Mouse (Mus musculus) brain, adult 10 weeks (tissue): ENCODE data around the gene Pnpla3. TPM values are rescaled to one million over a fixed set of nuclear protein-coding genes. Genes with fewer than 3 reads are reported as not detected.

ENCODE experiments used
- polyA plus RNA-seq: library from polyadenylated mRNA; stranded (reverse); fragments of 350-450 nt; fragmentation: Illumina TruSeq; extraction: RNeasy Lipid Tissue Mini Kit (QIAGEN cat#74804); gene quantifications from one replicate; pipeline ENCODE4 v1.2.3, GENCODE M21; 2015; ENCODE audit warnings: low read depth, low replicate concordance

Gene Pnpla3
- 6.8 TPM for polyA plus RNA-seq

DNA sequence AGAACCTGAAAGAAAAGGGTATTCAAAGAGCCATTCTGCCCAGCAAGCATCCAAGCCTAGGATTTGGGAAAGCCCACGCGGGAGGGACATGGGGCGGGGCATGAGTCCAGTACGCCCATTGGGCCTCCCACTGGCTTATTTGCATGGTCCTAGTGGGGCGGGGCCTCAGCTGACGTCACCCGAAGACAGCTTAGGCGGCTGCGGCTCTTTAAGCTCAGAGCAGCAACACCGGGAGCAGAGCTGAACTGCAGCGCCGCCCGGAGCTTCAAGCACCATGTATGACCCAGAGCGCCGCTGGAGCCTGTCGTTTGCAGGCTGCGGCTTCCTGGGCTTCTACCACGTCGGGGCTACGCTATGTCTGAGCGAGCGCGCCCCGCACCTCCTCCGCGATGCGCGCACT is at the start of gene Pnpla3:
Gene Pnpla3 (plus strand): TSS at position 238 of the 400 bp plus-strand sequence.

GRCm38 (mm10) chr15:84123075-84123474 is 44.6 kb upstream of the Pnpla3 start, which contains the start of gene Pnpla5:
Gene Pnpla5 (minus strand): TSS chr15:84123175.

DNA sequence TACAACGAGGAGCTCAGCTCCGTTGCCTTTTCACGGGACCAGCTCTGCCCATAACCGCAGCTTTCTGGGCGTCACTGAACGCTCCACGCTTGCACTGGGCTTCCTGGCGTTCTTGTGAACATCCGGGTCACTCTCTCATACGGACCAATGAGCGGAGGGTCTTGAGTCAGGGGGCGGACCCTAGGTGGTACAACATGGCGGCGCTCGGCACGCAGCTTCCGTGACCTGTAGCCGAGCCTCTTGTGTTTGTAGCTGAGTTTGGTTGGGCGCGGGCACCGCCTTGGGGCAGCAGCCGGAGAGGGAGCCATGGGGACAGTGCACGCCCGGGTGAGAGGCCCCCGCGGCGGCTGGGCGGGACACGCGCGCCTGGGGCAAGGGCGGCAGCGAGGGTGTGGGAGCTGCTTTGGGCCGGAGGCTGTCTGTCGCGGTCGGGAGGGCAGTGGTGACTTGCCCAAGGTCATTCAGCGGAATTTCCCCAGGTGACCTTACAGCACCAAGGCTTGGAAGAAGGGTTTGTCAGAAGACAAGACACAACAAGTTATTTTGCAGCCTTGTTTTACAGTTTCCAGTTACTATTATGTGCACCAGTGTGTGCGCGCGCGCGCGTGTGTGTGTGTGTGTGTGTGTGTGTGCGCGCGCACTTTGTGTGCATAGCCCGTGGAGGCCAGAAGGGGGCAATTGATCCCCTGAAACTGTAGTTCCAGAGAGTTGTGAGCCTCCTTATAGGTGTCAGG is 24.6 kb downstream of the Pnpla3 start, which contains the start of gene Samm50:
Gene Samm50 (plus strand): TSS at position 184 of the 734 bp plus-strand sequence.

DNA sequence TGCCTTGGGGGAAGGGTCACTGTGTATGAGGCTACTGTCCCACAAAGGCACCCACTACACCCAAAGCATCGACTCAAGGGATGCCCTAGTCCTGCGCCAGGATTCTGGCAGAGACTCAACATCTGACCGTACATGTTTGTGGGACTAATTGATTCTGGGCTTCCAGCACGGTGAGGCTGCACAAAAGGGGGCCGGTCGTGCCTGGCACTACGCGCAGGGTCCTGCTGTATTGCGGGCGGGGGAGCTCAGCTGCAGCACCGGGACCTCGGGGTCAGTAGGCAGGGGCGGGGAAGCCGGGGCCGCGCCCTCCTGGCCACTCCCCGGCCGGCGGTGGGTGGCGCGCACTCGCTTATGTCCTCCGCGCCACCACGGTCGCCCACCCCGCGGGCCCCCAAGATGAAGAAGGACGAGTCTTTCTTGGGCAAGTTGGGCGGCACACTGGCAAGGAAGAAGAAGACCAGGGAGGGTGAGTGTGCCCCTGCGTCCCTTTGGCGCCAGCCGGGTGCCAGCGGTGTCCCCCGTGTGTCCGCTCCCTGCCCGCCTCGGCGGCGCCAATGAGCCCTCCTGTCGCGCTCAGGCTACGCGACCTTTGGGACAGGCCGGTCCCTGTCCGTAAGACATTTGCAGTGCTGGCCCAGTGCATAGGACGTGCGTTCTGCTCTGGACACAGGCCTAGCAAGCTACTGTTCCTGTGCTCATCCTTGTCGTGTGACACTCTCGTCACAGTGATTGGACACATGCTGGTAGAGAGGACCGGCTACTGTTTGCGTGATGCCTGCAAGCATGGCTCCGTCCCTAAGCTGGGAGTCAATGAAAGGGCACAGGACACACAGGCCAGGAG is 64.3 kb downstream of the Pnpla3 start, which contains the start of gene Parvb:
Gene Parvb (plus strand): TSS at position 323 of the 841 bp plus-strand sequence.

Other genes with a start within 250 kb of the Pnpla3 start
- 7.1 TPM for gene Efcab6, start 102.5 kb upstream of the Pnpla3 start, polyA plus RNA-seq
- 471 TPM for gene Sult4a1, start 62.1 kb upstream of the Pnpla3 start, polyA plus RNA-seq
- not detected for gene Pnpla5, start 44.7 kb upstream of the Pnpla3 start, polyA plus RNA-seq
- 93.8 TPM for gene Samm50, start 24.4 kb downstream of the Pnpla3 start, polyA plus RNA-seq
- gene Parvb, start 64.2 kb downstream of the Pnpla3 start, polyA plus RNA-seq: 16.0 TPM
- 5.5 TPM for gene Parvg, start 156.2 kb downstream of the Pnpla3 start, polyA plus RNA-seq